Mouse (Mus musculus): ENCODE data around the gene Nfkbie. TPM values are rescaled to one million over a fixed set of nuclear protein-coding genes. Genes with fewer than 3 reads are reported as not detected.

Gene Nfkbie
- polyA plus RNA-seq, 2 experiments, result 3.6 to 4.0 TPM

DNA sequence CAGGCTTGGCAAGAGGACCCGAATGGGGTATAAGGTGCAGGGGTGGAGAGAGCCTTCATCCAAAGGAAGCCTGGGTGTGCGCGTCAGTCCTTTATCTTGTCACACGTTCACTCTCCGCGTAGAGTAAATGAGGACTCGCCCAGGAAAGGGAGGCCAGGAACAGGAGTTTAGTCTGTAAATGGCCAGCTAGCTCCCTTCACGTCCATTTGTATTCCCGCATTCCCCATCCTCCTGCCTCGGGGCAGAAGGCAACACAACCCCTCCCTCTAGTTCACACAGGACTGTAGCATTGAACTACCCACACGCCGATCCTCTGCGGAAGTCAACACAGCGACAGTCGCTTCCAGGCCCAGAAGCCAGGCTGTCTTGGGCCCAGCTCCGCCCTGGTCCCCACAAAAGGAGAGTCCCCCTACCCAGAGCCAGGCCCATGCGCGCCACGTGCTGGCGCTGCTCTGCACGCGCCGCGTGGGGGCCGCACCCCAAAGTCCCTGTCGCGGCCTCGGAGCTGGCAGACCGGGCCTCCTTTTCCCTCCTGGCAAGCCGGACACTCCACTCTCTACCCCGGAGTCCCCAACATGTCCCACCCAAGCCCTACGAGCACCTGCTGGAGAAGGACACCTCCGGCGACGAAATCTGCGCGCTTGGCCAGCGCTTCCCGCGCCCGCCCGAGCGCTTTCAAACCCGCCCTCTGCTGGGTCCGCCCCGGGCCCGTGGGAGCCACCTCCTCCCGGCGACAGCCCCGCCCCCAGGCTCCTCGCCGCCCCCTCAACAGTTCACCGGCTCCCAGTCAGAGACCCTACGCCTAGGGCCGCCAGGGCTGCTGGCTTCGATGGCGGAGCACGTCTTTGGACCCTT is 39.6 kb downstream of the Nfkbie start:
- 3% methylated on average over 52 of the region's 58 CpGs for WGBS
- Histone ChIP-seq H3K27me3 (ENCODE audit: control insufficient read depth, insufficient read depth, low read length) (0 out of 2 replicates have a peak, but pooled peaks cover 2% of the 10 kb centered on the region), H3K9ac (ENCODE audit: low read depth, low read length, severe bottlenecking) (peak overlapping the region; percentile 55), H3K4me3 (replicated peaks; ENCODE audit: low read length) (peak overlapping the region; percentile 47), H3K4me1 (ENCODE audit: control insufficient read depth, insufficient read depth, low read length) (peaks cover 48% of the 10 kb centered on the region), H3K4me2 (replicated peaks; ENCODE audit: low read depth, low read length, severe bottlenecking) (peak overlapping the region; percentile 88), H3K36me3 (ENCODE audit: control insufficient read depth, insufficient read depth, low read length) (no peaks in the 10 kb centered on the region), H3K9me3 (ENCODE audit: control insufficient read depth, low read length) (no peaks in the 10 kb centered on the region), H3K27ac (replicated peaks; ENCODE audit: low read depth, low read length) (no peak overlapping the region)
- TF ChIP-seq POLR2A (IDR thresholded peaks at IDR 0.05; ENCODE audit: borderline replicate concordance, extremely low read depth, insufficient read depth, insufficient read length), result 0 out of 2 replicates have a peak, but pooled peaks have one; percentile 24
- ATAC-seq (ENCODE audit: low FRiP score, low read depth) (peak; percentile 82), DNase-seq (ENCODE audit: low spot score) (peak; percentile 63)

DNA sequence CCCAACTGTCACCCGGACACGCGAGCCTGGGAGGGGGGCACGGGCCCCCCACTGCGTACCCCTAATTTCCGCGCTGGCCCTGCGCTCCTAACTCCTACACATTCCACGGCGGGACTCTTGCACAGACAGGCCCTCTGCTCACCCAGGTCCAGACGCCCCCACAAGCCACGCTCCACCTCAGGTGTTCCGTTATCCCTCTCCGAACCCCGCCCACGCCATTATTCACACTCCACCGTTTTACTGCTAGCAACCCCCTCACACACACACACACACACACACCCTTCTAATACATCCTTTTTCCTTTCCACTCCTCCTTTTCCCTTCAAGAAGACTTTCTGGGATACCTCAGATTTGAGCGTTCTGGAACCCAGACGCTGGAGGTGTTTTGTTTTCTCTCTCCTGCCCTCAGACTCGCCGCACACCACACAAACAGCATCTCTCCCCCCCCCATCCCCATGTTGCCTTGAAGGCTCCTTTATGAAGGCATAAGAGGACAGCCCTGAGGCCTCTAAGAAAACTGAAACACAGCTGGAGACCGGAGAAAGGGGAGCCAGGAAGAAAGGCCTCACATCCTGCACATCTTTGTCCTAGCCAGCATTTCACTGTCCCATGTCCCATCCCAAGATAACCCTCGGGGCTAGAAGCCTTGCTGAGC is 40.4 kb downstream of the Nfkbie start:
- H3K36me3 ChIP-seq (ENCODE audit: control insufficient read depth, insufficient read depth, low read length), result no peaks in the 10 kb centered on the region
- TF ChIP-seq POLR2A (IDR thresholded peaks at IDR 0.05; ENCODE audit: borderline replicate concordance, extremely low read depth, insufficient read depth, insufficient read length), result no peak
- H3K27ac ChIP-seq (replicated peaks; ENCODE audit: low read depth, low read length), result peak overlapping the region; percentile 52; the same call in 1 of the 2 replicates
- ATAC-seq (ENCODE audit: low FRiP score, low read depth) (peak; percentile 27; the same call in 1 of the 2 replicates), DNase-seq (ENCODE audit: low spot score) (no peak)
- WGBS, result 7% methylated on average over 19 of the region's 23 CpGs
- peak overlapping the region; percentile 88 for H3K4me2 ChIP-seq (replicated peaks; ENCODE audit: low read depth, low read length, severe bottlenecking)
- no peaks in the 10 kb centered on the region for H3K9me3 ChIP-seq (ENCODE audit: control insufficient read depth, low read length)
- peak overlapping the region; percentile 47 for H3K4me3 ChIP-seq (replicated peaks; ENCODE audit: low read length)
- H3K27me3 ChIP-seq (ENCODE audit: control insufficient read depth, insufficient read depth, low read length), result 0 out of 2 replicates have a peak, but pooled peaks cover 9% of the 10 kb centered on the region
- H3K9ac ChIP-seq (ENCODE audit: low read depth, low read length, severe bottlenecking), result peak overlapping the region; percentile 55
- peaks cover 48% of the 10 kb centered on the region for H3K4me1 ChIP-seq (ENCODE audit: control insufficient read depth, insufficient read depth, low read length)

DNA sequence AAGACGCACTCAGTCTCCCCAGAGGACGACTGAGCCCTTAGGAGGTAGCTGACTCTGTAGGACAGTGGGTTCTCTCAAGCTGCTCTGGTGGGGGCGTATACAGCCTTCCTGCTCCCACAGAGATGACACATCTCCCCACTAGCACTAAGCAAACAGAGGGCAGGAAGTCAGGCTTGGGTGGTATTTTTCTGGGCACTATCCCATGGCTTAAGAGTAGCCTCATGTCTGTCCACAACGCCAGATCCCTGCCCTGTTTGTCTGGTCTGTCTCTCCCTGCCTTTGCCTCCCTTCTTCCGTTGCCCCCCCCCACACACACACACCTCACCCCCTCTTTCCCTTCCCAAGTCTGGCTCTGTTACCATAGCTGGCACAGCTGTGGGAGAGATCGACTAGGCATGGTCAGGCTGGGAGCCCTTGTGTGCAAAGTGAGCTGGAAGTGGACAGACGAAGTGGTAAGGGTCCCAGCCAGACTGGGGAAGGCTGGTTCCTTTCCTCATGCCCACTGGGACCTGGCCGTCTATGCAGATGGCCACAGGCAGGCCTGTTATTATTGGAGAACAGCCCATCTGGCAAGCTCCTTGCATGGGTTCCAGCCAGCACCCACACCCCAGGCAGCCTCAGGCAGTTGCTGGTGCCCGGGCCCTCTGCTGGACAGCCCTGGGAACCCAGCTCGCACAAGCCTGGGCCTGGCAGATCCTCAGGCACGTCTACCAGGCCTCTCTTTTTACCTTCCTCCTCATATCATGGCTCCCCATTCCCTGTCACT is 41.3 kb downstream of the Nfkbie start:
- no peak for TF ChIP-seq POLR2A (IDR thresholded peaks at IDR 0.05; ENCODE audit: borderline replicate concordance, extremely low read depth, insufficient read depth, insufficient read length)
- WGBS, result 28% methylated on average over 11 of the region's 11 CpGs
- H3K9ac ChIP-seq (ENCODE audit: low read depth, low read length, severe bottlenecking), result 0 out of 2 replicates have a peak overlapping the region, but pooled peaks have one; percentile 55
- H3K9me3 ChIP-seq (ENCODE audit: control insufficient read depth, low read length), result no peaks in the 10 kb centered on the region
- H3K4me2 ChIP-seq (replicated peaks; ENCODE audit: low read depth, low read length, severe bottlenecking), result peak overlapping the region; percentile 88; the same call in 1 of the 2 replicates
- no peak overlapping the region for H3K4me3 ChIP-seq (replicated peaks; ENCODE audit: low read length)
- peak overlapping the region; percentile 19; the same call in 1 of the 2 replicates for H3K27ac ChIP-seq (replicated peaks; ENCODE audit: low read depth, low read length)
- no peaks in the 10 kb centered on the region for H3K36me3 ChIP-seq (ENCODE audit: control insufficient read depth, insufficient read depth, low read length)
- H3K4me1 ChIP-seq (ENCODE audit: control insufficient read depth, insufficient read depth, low read length), result peaks cover 43% of the 10 kb centered on the region
- DNase-seq (ENCODE audit: low spot score) (no peak), ATAC-seq (ENCODE audit: low FRiP score, low read depth) (peak; percentile 38; the same call in 1 of the 2 replicates)
- H3K27me3 ChIP-seq (ENCODE audit: control insufficient read depth, insufficient read depth, low read length), result 0 out of 2 replicates have a peak, but pooled peaks cover 17% of the 10 kb centered on the region

DNA sequence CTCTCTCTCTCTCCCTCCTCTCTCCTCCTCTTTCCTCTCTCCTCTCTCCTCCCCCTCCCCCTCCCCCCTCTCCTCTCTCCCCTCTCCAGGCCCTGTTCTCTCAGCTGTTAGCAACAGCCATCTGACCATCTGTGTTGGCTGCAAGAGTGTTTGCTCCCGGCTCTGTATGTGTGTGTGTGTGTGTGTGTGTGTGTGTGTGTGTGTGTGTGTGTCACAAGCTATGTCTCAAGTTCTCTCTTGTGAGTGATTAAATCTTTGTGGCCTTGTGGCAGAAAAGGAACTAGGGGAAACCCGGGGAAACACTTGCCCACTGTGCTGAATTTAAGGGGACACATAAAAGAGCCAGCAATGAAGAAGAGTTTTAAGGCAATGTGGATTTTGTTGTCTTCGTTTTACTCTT is 42.3 kb downstream of the Nfkbie start:
- ATAC-seq (ENCODE audit: low FRiP score, low read depth), result no peak

More for the DNA sequence above, 42.3 kb downstream of the Nfkbie start:
- H3K27me3 ChIP-seq (ENCODE audit: control insufficient read depth, insufficient read depth, low read length), result 0 out of 2 replicates have a peak, but pooled peaks cover 18% of the 10 kb centered on the region
- H3K4me2 ChIP-seq (replicated peaks; ENCODE audit: low read depth, low read length, severe bottlenecking), result no peak overlapping the region
- H3K4me1 ChIP-seq (ENCODE audit: control insufficient read depth, insufficient read depth, low read length), result peaks cover 34% of the 10 kb centered on the region
- no peak overlapping the region for H3K4me3 ChIP-seq (replicated peaks; ENCODE audit: low read length)
- H3K36me3 ChIP-seq (ENCODE audit: control insufficient read depth, insufficient read depth, low read length), result no peaks in the 10 kb centered on the region
- H3K9ac ChIP-seq (ENCODE audit: low read depth, low read length, severe bottlenecking), result no peak overlapping the region
- no peak for DNase-seq (ENCODE audit: low spot score)
- H3K9me3 ChIP-seq (ENCODE audit: control insufficient read depth, low read length), result no peaks in the 10 kb centered on the region
- no peak overlapping the region for H3K27ac ChIP-seq (replicated peaks; ENCODE audit: low read depth, low read length)
- no peak for TF ChIP-seq POLR2A (IDR thresholded peaks at IDR 0.05; ENCODE audit: borderline replicate concordance, extremely low read depth, insufficient read depth, insufficient read length)
- WGBS, result 28% methylated on average over 3 of the region's 3 CpGs

Data from limb, embryonic 14.5 days (tissue).